In genomic region chr13:60123174-60123587, GRCm38 (mm10) we compare ENCODE assay signal across 12 mouse cellular contexts. TPM values are rescaled to one million over a fixed set of nuclear protein-coding genes. Genes with fewer than 3 reads are reported as not detected.
DNase-seq lines count a peak whose midpoint lies in the region; ATAC-seq lines count a peak whose summit lies in the region.
"Had no signal": no experiment of that assay in that cellular context is flagged by ENCODE, and none has a peak within 500 bp of the region (broad histone marks: within the 10 kb centered on the region; RNA-seq: fewer than 3 reads in every experiment).

No protein-coding gene starts in this region.

- H3K4me2 ChIP-seq in forebrain, embryonic 14.5 days (ENCODE audit: low read length), result peak overlapping the region; percentile 43
- H3K4me2 ChIP-seq: embryonic facial prominence, embryonic 15.5 days; midbrain, embryonic 15.5 days had no signal

- H3K9ac ChIP-seq in forebrain, embryonic 14.5 days (ENCODE audit: low read length), result peak overlapping the region; percentile 18; the same call in 1 of the 2 replicates
- H3K9ac ChIP-seq: embryonic facial prominence, embryonic 15.5 days; midbrain, embryonic 15.5 days had no signal

- WGBS in forebrain, embryonic 14.5 days, result 40% methylated on average over 6 of the region's 6 CpGs

- no peaks in the 10 kb centered on the region for H3K9me3 ChIP-seq in forebrain, embryonic 14.5 days (replicated peaks; ENCODE audit: control insufficient read depth, low read length)
- H3K9me3 ChIP-seq: embryonic facial prominence, embryonic 15.5 days; midbrain, embryonic 15.5 days had no signal

- 0 out of 2 replicates have a peak, but pooled peaks have one; percentile 37 for ATAC-seq in forebrain, embryonic 14.5 days
- ATAC-seq: midbrain, embryonic 15.5 days had no signal

- intact Hi-C loops in left cerebral cortex, postnatal 4 days (cut with DNase I), result no loop called here
- intact Hi-C loops in left cerebral cortex, postnatal 36 days (cut with DNase I), result no loop called here

- peaks cover 49% of the 10 kb centered on the region for H3K4me1 ChIP-seq in forebrain, embryonic 14.5 days (ENCODE audit: control insufficient read depth, insufficient read depth, low read length)

- H3K4me3 ChIP-seq in forebrain, embryonic 14.5 days (ENCODE audit: low read depth, low read length), result peak overlapping the region; percentile 8; the same call in 1 of the 2 replicates
- H3K4me3 ChIP-seq: embryonic facial prominence, embryonic 15.5 days; midbrain, embryonic 15.5 days had no signal

- no peaks in the 10 kb centered on the region for H3K36me3 ChIP-seq in forebrain, embryonic 14.5 days (ENCODE audit: control insufficient read depth, insufficient read depth, low read length)
- H3K36me3 ChIP-seq: embryonic facial prominence, embryonic 15.5 days; midbrain, embryonic 15.5 days had no signal

- H3K27ac ChIP-seq in forebrain, embryonic 14.5 days (ENCODE audit: low read depth, low read length), result peak overlapping the region; percentile 63
- H3K27ac ChIP-seq: embryonic facial prominence, embryonic 15.5 days; midbrain, embryonic 15.5 days had no signal

- no peaks in the 10 kb centered on the region for H3K27me3 ChIP-seq in forebrain, embryonic 14.5 days (replicated peaks; ENCODE audit: control insufficient read depth, insufficient read depth, low read length)
- H3K27me3 ChIP-seq: embryonic facial prominence, embryonic 15.5 days; midbrain, embryonic 15.5 days had no signal

- peak; percentile 42 for DNase-seq in embryo, embryonic 9.5 days (ENCODE audit: extremely low spot score)
- no peak for DNase-seq in embryo, embryonic 11 days
- peak; percentile 23 for DNase-seq in left cerebral cortex, postnatal 4 days
- DNase-seq in left cerebral cortex, postnatal 36 days (ENCODE audit: low spot score in 2 of 2), result no peak
- peak; percentile 58 for DNase-seq in forebrain, embryonic 14.5 days (ENCODE audit: low spot score)
- DNase-seq in mesoderm, embryonic 11.5 days (ENCODE audit: low read depth, low spot score), result peak; percentile 59
- DNase-seq in yolk sac, embryonic 10.5 days (ENCODE audit: low spot score), result no peak
- DNase-seq in cerebellum, adult 8-10 months, result no peak
- DNase-seq: cerebellum, adult 11-12 months; thymus, adult 2 months had no signal

RNA-seq across cellular contexts. Expression of gene Gas1, which starts 54.0 kb away (rescaled TPM):
- total RNA-seq in left cerebral cortex, postnatal 4 days (2021), result 10 to 100 TPM; 13.0 to 14.4 TPM
- total RNA-seq in left cerebral cortex, postnatal 36 days (2021), result 1 to 10 TPM; 8.0 to 8.3 TPM
- polyA plus RNA-seq in forebrain, embryonic 14.5 days (2014; fragmentation: Nextera tagmentation; extraction: Ambion mirVana), result 30.5 and 40.6 TPM in 2 replicates

Comparison
In these comparisons a context has a peak if more than half of its experiments do, and no peak if none do; other contexts are left out.
1. DNase-seq: peak in embryo, embryonic 9.5 days (single experiment), left cerebral cortex, postnatal 4 days (single experiment), forebrain, embryonic 14.5 days (single experiment) and mesoderm, embryonic 11.5 days (single experiment); none in embryo, embryonic 11 days (single experiment), left cerebral cortex, postnatal 36 days (0 of 2), yolk sac, embryonic 10.5 days (single experiment) and cerebellum, adult 8-10 months (single experiment).